Mouse (Mus musculus): ENCODE results near the gene Irgm1.
A peak's percentile ranks its signal among the peaks of the same experiment; 100 is the strongest.
"Not testable (repeated sequence)": the region's sequence is repeated elsewhere in the genome, so short reads cannot be mapped to it uniquely, and the experiment has no call there.

The Irgm1 gene

DNA sequence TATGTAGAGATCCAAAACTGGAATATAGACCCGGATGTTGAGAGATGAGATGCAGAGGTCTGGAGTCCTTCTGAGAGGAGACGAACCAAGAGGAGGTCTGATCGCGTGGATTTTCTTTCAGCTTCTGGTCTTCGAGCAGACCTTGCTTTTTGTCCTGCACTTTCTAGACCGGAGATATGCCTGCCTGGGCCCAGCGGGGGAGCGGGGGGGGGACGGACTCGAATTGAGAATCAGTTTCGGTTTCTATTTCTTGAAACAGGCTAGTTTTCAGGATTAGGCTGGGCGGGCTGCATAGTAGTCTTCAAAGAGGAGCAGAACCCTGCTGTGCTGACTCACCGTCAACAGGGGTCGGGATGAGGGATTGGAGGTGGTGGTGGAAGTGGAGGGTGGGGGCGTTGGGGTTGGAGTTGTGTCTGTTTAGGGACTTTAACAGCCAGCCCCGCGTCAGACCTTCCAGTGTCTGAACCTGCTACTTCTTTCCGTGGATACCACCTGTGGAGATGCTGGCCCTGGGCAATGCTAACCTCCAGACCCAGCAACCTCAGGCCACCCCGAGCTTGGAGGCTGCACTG lies at the start of gene Irgm1:
Gene Irgm1 (minus strand): TSS at position 483 of the 572 bp plus-strand sequence.
- DNase-seq, result peak; percentile 82

DNA sequence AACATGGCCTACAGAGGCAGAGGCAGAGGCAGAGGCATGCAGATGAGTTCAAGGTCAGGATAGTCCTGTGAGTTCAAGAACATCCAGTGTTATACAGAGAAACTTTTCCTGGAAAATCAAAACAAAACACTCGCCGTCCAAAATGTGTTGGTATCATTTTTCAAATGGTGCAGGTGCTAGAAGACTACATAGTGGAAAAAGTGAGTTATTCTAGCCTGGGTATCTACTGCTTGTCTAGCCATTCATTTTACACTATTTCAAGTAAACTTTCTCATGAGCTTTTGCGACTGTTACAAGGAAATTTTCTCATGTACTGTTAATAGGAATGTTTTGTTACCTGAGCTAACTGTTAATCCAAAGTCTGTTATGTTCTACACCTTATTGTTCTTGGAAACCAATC lies 46.9 kb upstream of the Irgm1 start:
- no peak for DNase-seq

DNA sequence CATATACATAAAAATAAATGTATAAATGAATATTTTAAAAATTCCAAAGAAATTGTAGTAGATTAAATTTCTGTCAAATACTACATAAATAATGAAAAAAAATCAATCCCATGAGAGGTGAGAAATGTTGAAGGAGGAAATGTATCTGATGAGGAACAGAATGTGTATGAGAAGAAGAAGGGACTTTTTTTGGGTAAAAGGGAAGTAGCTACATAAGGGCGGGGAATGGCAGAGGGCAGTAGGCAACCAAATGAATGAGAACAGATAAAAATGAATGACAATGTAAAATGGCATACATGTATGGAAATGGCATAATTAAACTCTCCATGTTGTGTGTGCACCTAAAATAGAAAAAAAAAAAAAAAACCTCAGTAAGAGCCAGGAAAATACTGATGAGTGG lies 42.1 kb upstream of the Irgm1 start:
- no peak for DNase-seq

DNA sequence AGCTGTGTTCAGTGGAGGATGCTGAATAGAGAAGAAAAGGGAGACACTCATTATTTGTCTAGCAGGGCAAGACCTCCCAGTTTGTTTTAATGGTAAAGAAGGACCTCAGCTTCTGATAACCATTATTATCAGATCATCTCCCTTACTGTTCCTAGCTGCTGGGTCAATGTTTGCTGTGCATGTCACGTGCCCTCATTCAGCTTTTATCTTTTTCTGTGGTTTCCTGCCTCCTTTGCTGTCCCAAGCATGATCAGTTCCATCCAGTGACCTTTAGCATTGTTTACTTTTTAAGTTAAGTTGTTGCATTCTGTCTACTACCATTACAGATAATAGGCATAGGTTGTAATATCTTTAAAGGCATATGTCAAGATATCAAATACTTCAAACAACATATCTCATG lies 37.0 kb upstream of the Irgm1 start:
- DNase-seq, result no peak

DNA sequence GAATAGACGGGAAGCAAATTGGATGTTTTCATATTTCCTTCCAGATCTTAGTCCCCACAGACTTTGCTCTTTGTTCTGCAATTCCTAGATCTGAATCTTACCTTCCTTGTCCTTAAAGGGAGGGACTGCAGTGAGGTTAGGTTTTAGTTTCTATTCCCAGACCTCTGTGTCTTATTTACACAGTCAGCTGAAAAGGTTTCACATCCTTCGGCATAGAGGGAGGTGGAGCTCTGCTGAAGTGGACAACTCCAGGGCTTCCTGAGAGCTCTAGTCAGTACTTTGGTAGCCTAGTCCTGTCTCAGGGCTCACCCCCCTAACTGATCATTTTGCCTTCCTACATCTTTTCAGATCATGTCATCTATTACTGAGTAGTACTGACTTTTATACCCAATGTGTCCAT lies 30.5 kb upstream of the Irgm1 start, which contains the start of gene Gm5431:
Gene Gm5431 (minus strand): TSS at position 194 of the 400 bp plus-strand sequence.
- peak; percentile 27 for DNase-seq

DNA sequence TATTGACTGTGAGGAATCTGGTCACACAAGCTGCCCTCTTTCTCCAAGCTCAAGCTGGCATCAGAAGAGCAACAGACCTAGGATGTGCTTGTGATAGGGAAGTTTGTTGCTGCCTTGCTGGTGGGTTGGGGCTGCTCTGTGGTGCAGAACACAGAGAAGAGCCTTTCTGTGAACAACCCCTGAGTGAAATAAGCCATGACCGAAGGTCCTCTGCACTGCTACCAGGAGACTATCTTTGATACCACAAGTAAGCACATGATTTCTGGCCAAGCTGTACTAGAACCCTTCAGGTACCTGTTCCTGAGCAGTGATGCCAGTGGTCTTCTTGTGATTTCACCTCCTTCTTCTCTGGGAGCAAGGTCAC lies 30.1 kb upstream of the Irgm1 start:
- not testable (repeated sequence) for DNase-seq

DNA sequence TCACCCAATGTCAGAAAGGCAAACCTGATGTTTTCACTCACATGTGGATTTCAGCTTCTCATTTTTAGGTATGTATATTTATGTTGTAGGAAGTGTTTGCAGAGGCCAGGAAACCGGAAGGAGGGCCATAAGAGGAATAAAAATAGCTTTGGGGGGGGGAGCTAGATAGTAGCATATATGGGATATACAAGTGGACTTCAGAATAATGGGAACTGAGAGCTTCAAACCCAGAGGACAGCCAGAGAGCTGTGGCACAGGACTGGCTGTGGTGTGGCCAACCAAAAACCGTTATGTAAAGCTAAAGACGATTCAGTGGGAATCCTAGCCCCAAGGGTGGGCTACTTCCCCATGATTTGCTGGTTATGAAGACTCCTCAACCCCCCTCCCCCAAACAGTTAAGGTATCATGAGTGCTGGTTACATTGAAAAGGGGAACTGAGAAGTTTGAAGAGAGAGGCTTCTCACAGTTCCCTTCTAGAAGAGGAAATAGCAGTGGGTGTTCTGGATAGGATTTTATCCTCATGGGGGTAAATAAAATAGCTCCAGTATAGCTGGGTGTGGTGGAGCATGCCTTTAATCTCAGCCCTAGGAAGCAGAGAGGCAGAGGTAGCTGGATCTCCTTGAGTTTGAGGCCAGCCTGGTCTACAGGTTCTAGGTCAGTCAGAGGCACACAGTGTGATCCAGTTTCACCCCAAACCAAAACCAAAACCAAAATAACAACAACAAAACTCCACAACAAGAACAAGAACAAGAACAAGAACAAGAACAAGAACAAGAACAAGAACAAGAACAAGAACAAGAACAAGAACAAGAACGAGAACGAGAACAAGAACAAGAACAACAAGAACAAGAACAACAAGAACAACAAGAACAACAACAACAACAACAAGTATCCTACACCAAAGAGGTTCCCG lies 29.4 kb upstream of the Irgm1 start:
- DNase-seq, result not testable (repeated sequence)

DNA sequence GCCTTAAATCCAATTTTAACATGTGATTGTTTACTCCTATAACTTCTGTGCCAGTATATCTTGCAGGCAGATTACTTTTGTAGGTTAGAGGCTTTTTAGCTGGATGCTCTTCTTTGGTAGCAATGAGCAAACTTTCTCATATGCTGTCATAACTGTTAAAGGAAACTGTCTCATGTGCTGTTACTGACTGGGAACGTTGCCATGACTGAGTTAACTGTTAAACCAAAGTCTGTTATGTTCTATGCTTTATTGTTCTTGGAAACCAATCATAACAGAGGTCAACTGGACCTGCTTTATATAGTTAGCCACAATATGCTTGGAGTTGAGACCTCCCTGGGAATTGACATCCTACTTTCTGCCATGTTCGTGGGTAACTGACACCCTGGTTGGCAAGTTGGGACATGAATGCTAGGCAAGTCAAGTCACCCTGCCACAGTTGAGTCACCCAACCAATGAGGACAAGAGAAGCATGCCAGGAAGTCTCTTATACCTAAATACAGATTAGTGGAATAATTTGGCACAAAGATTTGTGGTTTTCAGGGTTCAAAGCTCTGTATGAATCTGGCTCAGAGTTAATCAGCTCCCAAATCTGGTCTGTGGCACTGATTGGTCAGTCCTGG lies 27.4 kb upstream of the Irgm1 start:
- peak; percentile 74 for DNase-seq

DNA sequence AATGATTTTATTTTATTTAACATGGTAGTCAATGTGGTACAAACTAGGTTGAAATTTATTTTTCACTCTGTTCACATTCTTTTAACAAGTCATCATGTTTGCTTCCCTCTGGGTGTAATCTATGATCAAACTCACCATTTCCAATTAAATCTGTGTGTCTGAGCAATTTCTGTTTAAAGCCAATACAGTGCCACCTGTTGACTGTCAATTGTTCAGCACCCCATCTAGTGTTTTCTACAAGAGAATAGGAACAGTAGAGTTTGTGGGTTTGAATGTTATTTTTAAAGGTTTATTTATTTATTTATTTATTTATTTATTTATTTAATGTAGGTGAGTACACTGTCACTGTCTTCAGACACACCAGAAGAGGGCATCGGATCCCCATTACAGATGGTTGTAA lies 5.2 kb upstream of the Irgm1 start:
- no peak for DNase-seq

DNA sequence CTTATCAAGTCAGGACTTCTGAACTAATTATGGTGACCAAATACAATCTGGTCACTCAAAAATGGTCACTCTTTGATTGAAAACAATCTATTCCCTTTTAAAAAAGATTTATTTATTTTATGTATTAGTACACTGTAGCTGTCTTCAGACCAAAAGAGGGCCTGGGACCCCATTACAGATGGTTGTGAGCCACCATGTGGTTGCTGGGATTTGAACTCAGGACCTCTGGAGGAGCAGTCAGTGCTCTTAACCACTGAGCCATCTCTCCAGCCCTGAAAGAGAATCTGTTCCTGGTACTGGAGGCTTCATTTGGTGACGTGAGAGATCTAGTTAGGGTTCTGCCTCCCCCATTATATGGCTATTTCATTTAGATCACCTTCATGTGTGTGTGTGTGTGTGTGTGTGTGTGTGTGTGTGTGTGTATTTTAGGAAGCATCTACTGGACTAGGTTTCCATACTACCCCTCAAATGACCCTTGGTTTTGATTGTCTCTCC lies 3.9 kb upstream of the Irgm1 start:
- DNase-seq, result not testable (repeated sequence)

DNA sequence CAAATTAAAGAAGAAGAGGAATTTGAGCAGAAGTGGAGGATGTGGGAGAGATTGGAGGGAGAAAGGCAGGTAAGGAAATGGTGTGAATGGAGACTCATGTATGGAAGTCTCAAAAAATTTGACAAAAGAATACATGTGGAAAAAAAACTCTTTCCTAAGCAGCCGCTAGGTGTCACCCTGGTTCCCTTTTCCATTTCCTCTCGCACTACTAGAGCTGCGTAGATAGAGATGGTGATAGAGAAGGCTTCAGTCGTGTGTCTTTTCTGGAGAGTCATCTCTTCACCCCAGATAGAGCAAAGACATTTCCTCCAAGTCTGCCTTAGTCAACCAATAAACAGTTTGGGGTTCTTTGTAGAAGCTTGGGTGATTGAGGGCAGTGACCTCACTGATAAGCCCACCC lies 3.0 kb upstream of the Irgm1 start:
- peak; percentile 73 for DNase-seq

DNA sequence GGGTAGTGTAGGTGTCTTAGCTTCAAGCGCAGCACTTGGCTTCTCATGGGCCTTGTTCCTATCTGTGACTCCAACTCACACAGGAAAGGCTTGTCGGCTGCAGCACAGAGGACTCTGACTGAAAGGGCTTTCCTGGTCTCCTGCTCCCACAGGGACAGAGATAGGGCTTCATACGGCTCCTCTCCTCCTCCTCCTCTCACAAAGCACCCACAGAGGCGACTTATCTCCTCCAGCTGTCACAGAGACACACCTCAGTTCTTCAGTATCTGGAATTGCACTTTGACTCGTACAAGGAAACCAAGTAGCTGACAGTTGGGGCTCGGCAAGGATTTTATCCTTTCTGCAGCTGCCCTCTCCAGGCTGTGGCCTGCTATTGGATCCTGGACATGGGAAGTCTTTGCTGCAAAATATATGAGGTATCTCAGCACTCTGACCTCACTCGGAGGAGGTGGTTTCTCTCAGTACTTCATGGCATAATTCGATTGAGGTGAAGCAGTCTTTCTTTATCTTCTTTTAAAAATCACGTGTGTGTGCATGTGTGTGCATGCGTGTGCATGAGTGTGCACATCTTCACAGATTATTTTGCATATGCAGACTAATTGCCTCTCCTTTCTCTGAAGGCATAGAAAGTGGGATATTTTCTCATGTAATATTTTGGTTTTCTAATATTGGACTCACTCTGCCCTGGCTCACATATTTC lies 2.3 kb upstream of the Irgm1 start:
- DNase-seq, result peak; percentile 38

DNA sequence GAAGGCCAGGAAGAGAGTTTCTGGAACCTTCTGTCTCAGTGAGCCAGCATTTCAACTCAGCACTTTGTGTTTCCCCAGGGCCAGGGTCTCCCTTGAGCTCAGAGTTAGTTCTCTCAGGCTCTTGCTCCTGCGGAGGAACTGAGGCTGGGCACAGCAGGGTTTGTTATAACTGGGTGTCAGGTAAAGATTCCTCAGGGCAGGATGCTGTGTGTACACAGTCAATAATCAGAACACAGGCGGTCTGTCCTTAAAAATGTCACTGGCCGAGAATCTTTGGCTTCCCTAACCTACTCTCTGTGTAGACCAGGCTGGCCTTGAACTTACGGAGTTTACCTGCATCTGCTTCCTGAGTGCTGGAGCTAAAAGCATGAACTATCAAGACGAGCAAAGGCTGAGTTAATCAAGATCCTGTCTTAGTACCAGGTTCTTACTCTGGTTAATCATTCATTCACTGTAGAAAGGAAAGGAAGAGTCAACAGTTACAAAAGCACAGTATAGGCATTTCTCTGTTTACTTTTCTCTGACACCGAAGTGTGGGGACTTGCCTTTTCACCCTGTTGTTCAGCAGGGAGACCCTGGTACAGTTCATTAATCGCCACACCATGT lies 1.3 kb upstream of the Irgm1 start:
- peak; percentile 40 for DNase-seq

DNA sequence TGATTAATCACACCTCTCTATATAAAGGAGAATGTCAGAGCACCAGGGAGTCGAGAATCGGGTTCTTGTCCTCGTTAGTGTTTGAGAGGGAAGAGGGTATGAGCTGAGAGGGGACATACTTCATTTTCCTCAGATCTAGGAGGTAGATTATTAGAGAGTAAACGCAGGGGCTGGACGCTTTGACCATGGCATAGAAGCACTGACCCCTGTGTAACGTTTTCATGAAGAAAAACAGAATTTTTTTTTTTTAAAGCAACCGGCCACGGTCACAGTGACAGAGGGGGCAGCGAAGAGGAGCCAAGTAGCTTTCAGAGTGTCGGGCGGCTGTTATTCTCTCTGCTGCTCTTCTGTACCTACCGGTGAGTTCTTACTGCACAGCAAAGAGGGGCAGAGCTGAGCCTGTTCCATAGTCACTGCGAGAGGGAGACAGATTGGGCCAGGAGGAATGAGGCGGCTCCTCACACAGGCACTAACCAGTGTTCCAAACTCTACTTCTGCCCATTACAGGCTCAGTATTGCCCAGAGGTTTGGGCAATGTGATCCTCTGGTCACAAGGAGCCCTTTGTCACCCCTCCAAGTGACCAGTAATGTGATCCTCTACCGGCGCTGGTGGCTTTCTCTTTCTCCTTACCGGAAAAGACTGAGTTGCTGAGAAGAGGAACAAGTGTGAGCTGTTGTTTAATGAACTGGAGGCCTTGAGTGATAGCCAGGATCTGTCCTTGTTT lies 496 bp upstream of the Irgm1 start:
- DNase-seq, result peak; percentile 61

DNA sequence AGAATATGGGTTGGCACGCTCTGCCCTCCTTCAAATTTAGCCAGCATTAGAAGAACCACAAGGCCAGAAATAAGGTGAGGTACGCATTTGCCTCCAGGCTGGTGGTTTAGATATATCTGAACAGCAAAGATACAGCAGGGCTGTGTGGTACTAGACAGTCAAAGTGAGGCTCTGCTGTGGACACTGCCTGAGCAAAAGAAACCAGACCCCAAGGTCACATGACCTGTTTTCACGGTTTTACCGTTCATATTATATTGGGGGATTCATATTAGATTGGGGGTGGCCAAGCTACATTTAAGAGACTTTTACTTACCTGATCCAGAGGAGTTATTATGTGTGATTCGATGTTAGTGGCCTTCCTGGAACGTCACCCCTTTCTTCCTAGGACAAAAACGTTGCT lies 702 bp downstream of the Irgm1 start:
- no peak for DNase-seq

DNA sequence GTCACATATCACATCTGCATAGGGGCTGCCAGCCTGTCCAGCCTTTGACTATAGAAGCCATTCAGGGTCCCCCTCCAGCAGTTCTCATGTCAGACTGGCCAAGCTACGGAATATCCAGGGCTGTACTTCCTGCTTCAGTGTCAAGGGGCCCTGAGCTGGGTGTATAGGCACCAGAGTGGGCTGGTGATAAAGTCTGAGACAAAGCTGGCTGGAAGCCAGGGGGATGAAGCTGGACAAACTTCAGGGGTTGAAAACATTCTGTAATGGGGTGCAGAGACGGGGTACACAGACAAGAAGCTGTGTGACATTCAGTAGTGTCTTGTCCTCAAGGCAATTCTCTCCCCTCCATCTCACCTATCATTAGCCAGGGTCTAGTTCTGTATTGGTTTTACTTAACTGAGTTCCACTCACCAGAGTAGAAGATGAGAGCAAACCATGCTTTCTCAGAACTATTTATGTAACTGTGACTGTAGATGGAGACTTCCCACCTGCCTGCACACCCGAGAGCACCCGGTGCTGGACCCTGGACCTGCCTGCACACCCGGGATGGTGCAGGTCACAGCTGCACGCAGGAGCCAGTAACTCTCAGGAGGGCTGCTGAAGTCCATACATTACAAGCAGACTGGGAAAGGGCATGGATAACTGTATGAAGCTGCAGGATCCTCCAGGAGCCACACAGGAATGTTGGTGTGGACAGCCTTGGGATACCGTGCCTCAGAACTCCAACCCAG lies 1.9 kb downstream of the Irgm1 start:
- peak; percentile 56 for DNase-seq

DNA sequence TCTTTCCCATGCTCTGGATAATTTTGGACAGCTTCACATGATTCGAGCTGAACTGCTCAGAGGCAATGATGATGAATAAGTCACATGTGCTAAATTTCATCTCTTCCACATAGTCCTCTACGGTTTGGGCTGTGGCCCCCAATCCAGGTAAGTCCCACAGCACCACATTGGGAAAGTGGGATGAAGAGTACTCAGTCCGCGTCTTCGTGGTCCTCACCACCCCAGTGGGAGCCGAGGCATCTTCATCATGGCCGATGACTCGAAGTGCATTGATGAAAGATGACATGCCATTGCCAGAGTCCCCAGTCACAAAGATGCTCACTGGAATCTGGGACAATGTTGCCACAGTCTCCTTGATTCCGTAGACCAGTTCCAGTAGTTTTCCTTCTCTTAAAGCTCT lies 5.0 kb downstream of the Irgm1 start:
- DNase-seq, result no peak

DNA sequence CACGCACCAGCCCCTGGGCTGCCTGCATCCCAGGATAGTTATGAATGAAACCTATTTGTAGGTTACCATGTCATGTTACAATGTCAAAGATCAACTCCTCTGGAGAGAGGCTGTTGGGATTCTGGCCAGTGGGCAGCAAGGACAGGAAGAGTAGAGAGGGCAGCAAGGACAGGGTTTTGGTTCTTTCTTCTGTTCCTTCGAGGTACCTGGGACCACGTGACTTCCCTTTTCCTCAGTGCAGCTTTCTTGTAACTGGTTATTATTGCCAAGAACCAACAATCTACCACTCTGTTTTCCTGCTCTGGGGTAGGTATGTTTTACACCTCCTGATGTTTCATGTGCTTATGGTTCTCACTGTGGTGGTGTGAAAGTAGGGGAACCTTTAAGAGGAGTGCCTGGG lies 7.7 kb downstream of the Irgm1 start:
- no peak for DNase-seq

DNA sequence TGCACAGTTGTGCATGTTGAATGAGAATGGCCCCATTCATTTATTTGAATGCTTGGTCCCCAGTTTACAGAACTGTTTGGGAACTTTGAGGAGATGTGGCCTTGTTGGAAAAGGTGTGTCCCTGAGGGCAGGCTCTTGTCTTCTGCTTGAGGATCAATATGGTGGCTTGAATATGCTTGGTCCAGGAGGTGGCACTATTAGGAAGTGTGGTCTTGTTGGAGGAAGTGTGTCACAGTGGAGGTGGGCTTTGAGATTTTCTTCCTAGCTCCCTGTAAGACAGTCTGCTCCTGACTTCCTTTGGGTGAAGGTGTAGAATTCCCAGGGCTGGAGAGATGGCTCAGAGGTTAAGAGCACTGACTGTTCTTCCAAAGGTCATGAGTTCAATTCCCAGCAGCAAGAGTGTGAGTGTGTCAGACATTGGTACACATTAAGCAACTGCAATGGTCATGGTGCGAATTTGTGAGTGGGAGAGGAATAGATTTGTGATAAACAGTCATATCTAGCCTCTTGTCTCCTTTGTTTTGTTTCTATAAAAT lies 8.6 kb downstream of the Irgm1 start:
- no peak for DNase-seq

DNA sequence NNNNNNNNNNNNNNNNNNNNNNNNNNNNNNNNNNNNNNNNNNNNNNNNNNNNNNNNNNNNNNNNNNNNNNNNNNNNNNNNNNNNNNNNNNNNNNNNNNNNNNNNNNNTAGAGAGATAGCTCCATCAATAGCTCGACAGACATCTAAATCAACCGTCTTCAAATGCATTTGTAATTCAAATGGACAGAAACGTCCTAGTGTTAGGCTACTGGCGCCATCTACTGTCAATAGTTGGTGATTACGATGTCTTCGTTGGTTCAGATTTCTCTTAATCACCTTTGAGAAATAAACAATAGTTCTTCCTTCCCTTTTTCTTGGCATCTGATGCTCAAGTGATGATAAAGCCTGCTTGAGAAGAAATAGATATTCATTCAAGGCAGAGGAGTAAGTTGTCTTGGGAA lies 12.5 kb downstream of the Irgm1 start:
- DNase-seq, result peak; percentile 80

Data from kidney, adult 9 months (tissue).